Mouse (Mus musculus) limb, embryonic 12.5 days (tissue): ENCODE measurements around the gene Umodl1. TPM values are rescaled to one million over a fixed set of nuclear protein-coding genes. Genes with fewer than 3 reads are reported as not detected.

Experiments
- ATAC-seq: fragments of 200-750 bp; cut with Nextera tagmentation; 2 replicates; pipeline ENCODE4 v1.8.0; 2017; ENCODE audit warnings: low read depth, moderate TSS enrichment; ENCODE audit not compliant: insufficient number of reproducible peaks, insufficient read depth, low FRiP score, low TSS enrichment
- H3K27ac ChIP-seq: fragments of 300-500 bp; sonication (generic); 2 replicates; pipeline ENCODE4 v1.5.1; 2016; ENCODE audit warnings: mild to moderate bottlenecking, moderate library complexity
- H3K27me3 ChIP-seq: fragments of 300-500 bp; sonication (generic); 2 replicates; pipeline ENCODE4 v1.6.1; 2016; ENCODE audit warnings: mild to moderate bottlenecking, moderate library complexity
- H3K36me3 ChIP-seq: fragments of 300-500 bp; sonication (generic); 2 replicates; pipeline ENCODE4 v1.6.1; 2016; ENCODE audit warnings: mild to moderate bottlenecking, moderate library complexity
- H3K4me1 ChIP-seq: fragments of 300-500 bp; sonication (generic); replicated peaks from 2 replicates; pipeline ENCODE4 v1.6.1; 2016
- H3K4me2 ChIP-seq: fragments of 300-500 bp; sonication (generic); 2 replicates; pipeline ENCODE4 v1.6.1; 2016; ENCODE audit warnings: mild to moderate bottlenecking, moderate library complexity
- H3K4me3 ChIP-seq: fragments of 300-500 bp; sonication (generic); replicated peaks from 2 replicates; pipeline ENCODE4 v1.5.1; 2016; ENCODE audit warnings: mild to moderate bottlenecking
- H3K9ac ChIP-seq: fragments of 300-500 bp; sonication (generic); replicated peaks from 2 replicates; pipeline ENCODE4 v1.6.1; 2016; ENCODE audit warnings: mild to moderate bottlenecking, moderate library complexity
- H3K9me3 ChIP-seq: fragments of 300-500 bp; sonication (generic); 2 replicates; pipeline ENCODE4 v1.6.1; 2016; ENCODE audit warnings: mild to moderate bottlenecking, moderate library complexity
- WGBS: fragments of 180-500 bp; shearing (Covaris S2); methylation state at CpG from one replicate; pipeline ENCODE4 v1.1.7; 2016; 5-methylcytosine and 5-hydroxymethylcytosine counted together
- polyA plus RNA-seq: library from polyadenylated mRNA; unstranded; fragments of >200 nt; fragmentation: Nextera tagmentation; extraction: Ambion mirVana; gene quantifications from 2 replicates; pipeline ENCODE4 v1.2.1, GENCODE M21; 2016

The Umodl1 gene
- polyA plus RNA-seq, 1 experiment from 2014 or later: 0.09 TPM

DNA sequence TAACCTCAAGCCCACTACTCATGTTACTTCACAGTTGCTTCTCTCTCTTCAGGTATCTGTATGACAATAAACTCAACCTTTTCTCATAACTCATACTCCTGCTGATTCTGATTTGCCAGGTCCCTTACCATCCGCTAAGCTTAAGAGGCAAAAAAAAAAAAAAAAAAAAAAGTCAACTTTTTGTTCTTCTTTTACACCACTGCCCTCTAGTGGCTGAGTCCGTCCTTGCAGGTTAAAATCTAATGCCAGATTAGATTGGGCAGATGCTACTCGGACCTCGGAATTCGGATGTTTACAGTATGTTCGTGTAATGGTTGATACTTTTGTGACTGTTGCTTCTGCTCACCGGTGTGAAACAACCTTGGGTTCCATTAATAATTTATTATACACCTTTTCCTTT, 3.7 kb upstream of the Umodl1 start:
- Histone ChIP-seq H3K4me2 (no peak overlapping the region), H3K27ac (no peak overlapping the region), H3K27me3 (peaks cover 3% of the 10 kb centered on the region; the same call in 1 of the 2 replicates), H3K9ac (no peak overlapping the region), H3K4me3 (no peak overlapping the region), H3K36me3 (no peaks in the 10 kb centered on the region), H3K4me1 (no peaks in the 10 kb centered on the region), H3K9me3 (no peaks in the 10 kb centered on the region)
- 6% methylated on average over 7 of the region's 7 CpGs for WGBS
- ATAC-seq: no peak

DNA sequence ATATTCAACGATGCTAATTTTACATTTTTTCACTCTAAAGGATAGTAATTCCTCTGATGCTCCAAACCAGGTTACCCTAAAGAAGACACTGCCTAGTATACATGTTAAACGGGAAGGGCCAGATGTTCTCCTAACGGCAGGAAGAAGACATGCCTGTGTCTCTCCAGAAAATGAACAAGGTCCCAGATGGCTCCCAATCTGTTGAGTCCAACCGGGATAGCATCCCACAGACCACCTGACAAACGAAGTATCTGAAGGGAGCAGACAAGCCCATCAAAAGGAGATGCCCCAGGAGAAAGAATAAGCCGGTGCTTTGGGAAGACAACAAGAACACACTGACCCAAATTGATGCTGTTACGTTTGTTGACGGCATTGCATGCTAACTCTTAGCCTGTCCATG, 2.8 kb upstream of the Umodl1 start:
- no peak overlapping the region for H3K27ac ChIP-seq
- H3K4me1 ChIP-seq: no peaks in the 10 kb centered on the region
- H3K9me3 ChIP-seq: no peaks in the 10 kb centered on the region
- H3K4me2 ChIP-seq: no peak overlapping the region
- H3K9ac ChIP-seq: no peak overlapping the region
- ATAC-seq: no peak
- 67% methylated on average over 8 of the region's 8 CpGs for WGBS
- H3K27me3 ChIP-seq: peaks cover 5% of the 10 kb centered on the region; the same call in 1 of the 2 replicates
- H3K36me3 ChIP-seq: no peaks in the 10 kb centered on the region
- no peak overlapping the region for H3K4me3 ChIP-seq

DNA sequence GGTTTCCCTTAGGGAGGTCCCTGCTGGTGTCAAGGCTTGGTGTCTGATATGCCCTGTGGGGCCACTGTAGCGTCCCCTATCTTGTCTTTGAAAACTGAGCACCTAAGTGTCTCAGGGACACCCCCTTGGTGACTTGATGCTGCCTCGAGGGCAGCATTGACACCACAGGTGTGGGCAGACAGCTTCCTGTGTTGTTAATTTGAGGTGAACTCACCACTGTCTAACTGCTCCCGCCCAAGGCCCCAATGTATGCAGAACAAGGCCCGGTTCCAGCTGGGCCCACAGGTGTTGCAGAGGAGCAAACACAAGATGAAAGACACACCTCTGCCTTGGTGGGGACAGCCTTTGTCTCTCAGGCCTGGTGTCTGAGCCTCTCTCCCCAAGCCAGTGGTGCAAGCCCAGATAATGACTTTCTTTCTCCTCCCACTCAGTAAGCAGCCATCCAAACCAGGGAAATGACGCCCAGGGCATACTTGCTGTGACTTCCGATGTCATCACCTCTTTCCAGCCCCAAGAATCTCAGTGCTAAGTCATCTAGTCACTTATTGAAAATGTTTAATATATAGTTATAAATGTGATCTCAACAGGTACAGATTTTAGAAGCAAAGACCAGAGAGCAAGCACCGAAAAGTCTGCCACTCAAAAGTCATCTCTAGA, 7.6 kb downstream of the Umodl1 start:
- H3K27ac ChIP-seq: no peak overlapping the region
- H3K4me2 ChIP-seq: no peak overlapping the region
- 62% methylated on average over 7 of the region's 7 CpGs for WGBS
- ATAC-seq: no peak
- H3K9me3 ChIP-seq: 0 out of 2 replicates have a peak, but pooled peaks cover 3% of the 10 kb centered on the region
- no peaks in the 10 kb centered on the region for H3K36me3 ChIP-seq
- H3K4me3 ChIP-seq: no peak overlapping the region
- no peaks in the 10 kb centered on the region for H3K4me1 ChIP-seq
- H3K9ac ChIP-seq: no peak overlapping the region
- no peaks in the 10 kb centered on the region; the same call in 1 of the 2 replicates for H3K27me3 ChIP-seq

DNA sequence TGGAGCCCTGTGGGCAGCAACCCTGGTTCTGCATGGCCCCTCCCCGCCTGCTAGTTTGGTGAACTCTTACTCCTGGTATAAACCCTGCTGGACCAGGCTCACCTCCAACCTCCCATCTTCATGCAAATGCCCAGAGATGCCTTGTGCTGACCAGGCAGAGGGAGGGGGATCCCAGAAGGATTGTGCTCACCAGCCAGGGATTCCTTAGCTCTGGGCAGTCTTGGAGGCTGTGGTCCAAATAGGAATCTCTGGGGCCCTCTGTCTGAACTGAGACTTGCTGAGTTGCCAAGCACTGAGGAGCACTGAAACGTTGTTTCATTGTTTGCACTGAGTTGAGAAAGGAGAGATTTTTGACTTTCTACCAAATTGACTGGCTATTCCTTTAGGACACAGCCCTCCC, 8.4 kb downstream of the Umodl1 start:
- Histone ChIP-seq H3K9ac (no peak overlapping the region), H3K36me3 (no peaks in the 10 kb centered on the region), H3K9me3 (0 out of 2 replicates have a peak, but pooled peaks cover 3% of the 10 kb centered on the region), H3K4me3 (no peak overlapping the region), H3K27me3 (no peaks in the 10 kb centered on the region; the same call in 1 of the 2 replicates), H3K4me1 (no peaks in the 10 kb centered on the region), H3K27ac (no peak overlapping the region), H3K4me2 (no peak overlapping the region)
- ATAC-seq: no peak
- WGBS: 53% methylated on average over 2 of the region's 2 CpGs

DNA sequence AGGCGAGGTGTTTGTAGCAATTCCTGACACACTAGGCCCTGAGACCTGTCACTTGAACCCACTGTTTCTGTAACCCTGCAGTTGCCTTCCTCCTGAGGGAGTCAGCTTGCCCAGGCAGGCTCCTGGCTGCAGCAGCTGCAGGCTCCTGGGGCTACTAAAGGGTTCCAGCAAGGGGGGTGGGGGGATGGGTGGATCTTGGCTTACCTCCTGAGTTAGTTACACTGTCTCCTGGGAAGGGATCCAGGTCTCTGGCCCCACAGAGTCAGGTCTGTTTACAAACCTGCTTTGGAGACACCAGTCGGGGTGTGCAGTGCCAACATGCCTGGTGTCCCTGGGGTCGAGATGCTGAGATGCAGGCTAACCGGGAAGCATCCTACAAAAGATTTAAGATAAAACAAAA, 15.5 kb downstream of the Umodl1 start:
- Histone ChIP-seq H3K4me2 (no peak overlapping the region), H3K4me3 (no peak overlapping the region), H3K36me3 (no peaks in the 10 kb centered on the region), H3K27ac (no peak overlapping the region), H3K9ac (no peak overlapping the region), H3K9me3 (no peaks in the 10 kb centered on the region), H3K4me1 (peaks cover 24% of the 10 kb centered on the region), H3K27me3 (no peaks in the 10 kb centered on the region)
- no peak for ATAC-seq
- 60% methylated on average over 4 of the region's 4 CpGs for WGBS

DNA sequence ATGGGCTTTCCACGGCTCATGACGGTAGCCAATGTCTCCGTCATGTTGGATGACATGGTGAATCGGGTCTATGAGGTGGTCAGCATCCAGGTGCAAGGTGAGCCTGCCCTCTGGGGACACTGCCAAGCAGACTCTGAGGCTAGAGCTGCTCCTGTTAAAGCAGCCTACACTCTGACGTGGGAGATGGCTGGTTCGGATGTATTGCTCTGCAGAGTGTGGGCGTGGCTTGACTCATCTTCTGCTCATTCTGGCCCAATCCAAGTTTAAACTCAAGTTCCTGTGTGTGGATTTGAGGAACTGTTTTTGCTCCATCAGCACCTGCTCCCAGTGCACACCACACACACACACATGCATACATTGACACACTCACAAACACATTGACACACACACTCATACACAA, 17.4 kb downstream of the Umodl1 start:
- H3K4me2 ChIP-seq: no peak overlapping the region
- no peaks in the 10 kb centered on the region for H3K27me3 ChIP-seq
- no peaks in the 10 kb centered on the region for H3K9me3 ChIP-seq
- H3K27ac ChIP-seq: no peak overlapping the region
- no peaks in the 10 kb centered on the region for H3K36me3 ChIP-seq
- peaks cover 24% of the 10 kb centered on the region for H3K4me1 ChIP-seq
- 86% methylated on average over 7 of the region's 7 CpGs for WGBS
- no peak for ATAC-seq
- H3K9ac ChIP-seq: no peak overlapping the region
- no peak overlapping the region for H3K4me3 ChIP-seq

DNA sequence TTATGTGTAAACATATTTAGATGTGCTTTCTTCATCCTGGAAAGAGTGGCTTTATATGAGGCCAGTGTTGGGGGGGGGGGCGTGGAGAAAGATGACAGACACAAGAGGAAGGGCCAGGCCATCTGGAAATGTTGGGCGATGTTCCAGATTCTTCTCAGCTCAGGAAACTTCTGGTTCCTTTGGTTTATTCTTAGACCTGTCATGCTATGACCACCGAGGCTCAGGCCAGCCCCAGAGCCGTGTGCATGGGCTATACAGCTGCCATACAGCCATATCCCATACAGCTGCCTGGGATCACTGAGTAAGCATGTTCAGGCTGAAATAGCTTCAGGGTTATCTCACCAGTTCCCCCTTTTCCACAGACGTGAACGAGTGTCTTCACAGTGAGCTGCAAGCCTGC, 18.9 kb downstream of the Umodl1 start:
- Histone ChIP-seq H3K36me3 (no peaks in the 10 kb centered on the region), H3K9me3 (no peaks in the 10 kb centered on the region), H3K9ac (no peak overlapping the region), H3K27ac (no peak overlapping the region), H3K4me2 (no peak overlapping the region), H3K4me1 (peaks cover 24% of the 10 kb centered on the region), H3K27me3 (no peaks in the 10 kb centered on the region), H3K4me3 (no peak overlapping the region)
- WGBS: 77% methylated on average over 6 of the region's 6 CpGs
- no peak for ATAC-seq

DNA sequence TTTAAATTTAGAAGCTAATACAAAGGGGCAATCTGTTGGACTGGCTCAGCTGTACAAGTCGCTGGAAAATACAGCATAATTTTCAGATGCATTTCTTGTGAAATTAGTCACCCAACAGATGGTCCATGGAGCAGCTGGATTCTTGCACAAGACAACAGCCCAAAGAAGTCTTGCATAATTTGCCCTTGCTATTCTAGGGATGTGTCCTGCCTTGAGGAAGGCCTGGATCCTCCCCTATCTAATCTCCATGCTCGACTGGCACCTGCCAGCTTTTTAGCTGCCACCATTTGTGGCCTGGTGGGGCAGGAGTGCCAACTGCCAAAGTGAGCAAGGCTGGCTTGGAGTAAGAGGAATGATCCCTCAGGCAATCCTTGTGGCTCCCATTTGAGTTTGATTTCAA, 22.9 kb downstream of the Umodl1 start:
- Histone ChIP-seq H3K4me1 (peaks cover 9% of the 10 kb centered on the region), H3K9me3 (no peaks in the 10 kb centered on the region), H3K4me3 (no peak overlapping the region), H3K9ac (no peak overlapping the region), H3K27ac (no peak overlapping the region), H3K36me3 (no peaks in the 10 kb centered on the region), H3K27me3 (no peaks in the 10 kb centered on the region), H3K4me2 (no peak overlapping the region)
- no peak for ATAC-seq
- 80% methylated on average over 2 of the region's 2 CpGs for WGBS

DNA sequence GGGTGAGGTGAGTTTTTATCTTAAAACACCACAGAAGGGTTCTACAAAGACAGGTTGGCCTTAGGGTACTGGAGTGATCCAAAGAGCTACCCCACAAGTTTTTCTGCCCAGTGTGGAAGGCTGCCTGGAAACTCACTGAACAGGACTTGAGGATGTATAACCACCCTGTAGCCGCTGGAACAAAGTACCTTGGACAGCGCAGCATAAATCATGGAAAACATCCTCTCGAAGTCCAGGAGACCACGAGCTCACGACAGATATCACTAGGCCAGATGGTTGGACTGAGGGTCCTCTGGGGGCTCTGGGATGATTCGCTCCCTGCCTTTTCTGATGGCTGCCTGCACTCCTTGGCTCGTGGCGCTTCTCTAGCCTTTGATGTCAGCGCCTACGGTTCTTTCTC, 24.1 kb downstream of the Umodl1 start:
- 67% methylated on average over 10 of the region's 10 CpGs for WGBS

DNA sequence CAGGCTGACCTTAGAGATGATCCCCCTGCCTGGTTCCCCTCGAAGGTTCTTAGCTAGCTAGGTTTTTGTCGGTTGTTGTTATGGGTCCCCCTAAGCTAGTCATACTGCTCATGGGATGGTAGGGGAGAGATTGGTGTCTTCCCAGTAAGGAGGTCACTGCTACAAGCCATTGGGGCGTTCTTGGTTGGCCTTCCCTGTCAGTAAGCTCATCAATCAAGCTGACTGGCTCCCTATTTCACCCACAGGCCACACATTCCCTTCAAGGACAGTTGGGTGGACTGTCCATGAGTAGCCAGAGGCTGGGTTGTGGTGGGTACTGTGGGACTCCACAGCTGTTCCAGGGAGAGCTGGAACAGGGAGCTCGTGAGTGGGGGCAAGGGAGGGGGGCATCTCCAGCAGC, 29.1 kb downstream of the Umodl1 start:
- H3K27ac ChIP-seq: no peak overlapping the region
- no peaks in the 10 kb centered on the region for H3K27me3 ChIP-seq
- no peak overlapping the region for H3K4me3 ChIP-seq
- H3K36me3 ChIP-seq: no peaks in the 10 kb centered on the region
- no peak overlapping the region for H3K4me2 ChIP-seq
- no peaks in the 10 kb centered on the region for H3K9me3 ChIP-seq
- no peak overlapping the region for H3K9ac ChIP-seq
- no peaks in the 10 kb centered on the region for H3K4me1 ChIP-seq
- WGBS: 69% methylated on average over 4 of the region's 4 CpGs
- ATAC-seq: no peak

More for the DNA sequence above, 24.1 kb downstream of the Umodl1 start:
- peaks cover 9% of the 10 kb centered on the region for H3K4me1 ChIP-seq
- H3K27me3 ChIP-seq: no peaks in the 10 kb centered on the region
- H3K9ac ChIP-seq: no peak overlapping the region
- H3K9me3 ChIP-seq: no peaks in the 10 kb centered on the region
- H3K27ac ChIP-seq: no peak overlapping the region
- no peak overlapping the region for H3K4me2 ChIP-seq
- H3K4me3 ChIP-seq: no peak overlapping the region
- ATAC-seq: no peak
- no peaks in the 10 kb centered on the region for H3K36me3 ChIP-seq

DNA sequence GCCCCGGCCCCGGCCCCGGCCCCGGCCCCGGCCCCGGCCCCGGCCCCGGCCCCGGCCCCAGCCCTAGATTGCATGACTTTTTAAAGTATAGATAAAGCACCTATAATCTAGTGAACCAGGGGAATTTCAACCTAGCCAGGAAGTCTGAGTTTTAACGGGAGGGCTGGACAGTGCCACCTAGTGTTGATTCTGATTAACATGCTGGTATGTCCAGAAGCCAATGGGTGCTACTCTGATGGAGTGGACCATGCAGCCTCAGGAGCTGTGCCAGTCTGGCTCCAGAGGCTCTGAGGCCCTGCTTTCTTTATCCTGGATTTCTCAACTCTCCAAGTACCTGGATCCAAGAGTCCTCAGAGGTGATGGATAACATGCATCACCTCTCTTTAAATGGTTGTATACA, 35.8 kb downstream of the Umodl1 start:
- ATAC-seq: no peak
- Histone ChIP-seq H3K27ac (no peak overlapping the region), H3K9me3 (no peaks in the 10 kb centered on the region), H3K36me3 (no peaks in the 10 kb centered on the region), H3K4me3 (no peak overlapping the region), H3K4me1 (no peaks in the 10 kb centered on the region), H3K9ac (no peak overlapping the region), H3K27me3 (peaks cover 6% of the 10 kb centered on the region; the same call in 1 of the 2 replicates), H3K4me2 (no peak overlapping the region)
- 70% methylated on average over 10 of the region's 10 CpGs for WGBS

DNA sequence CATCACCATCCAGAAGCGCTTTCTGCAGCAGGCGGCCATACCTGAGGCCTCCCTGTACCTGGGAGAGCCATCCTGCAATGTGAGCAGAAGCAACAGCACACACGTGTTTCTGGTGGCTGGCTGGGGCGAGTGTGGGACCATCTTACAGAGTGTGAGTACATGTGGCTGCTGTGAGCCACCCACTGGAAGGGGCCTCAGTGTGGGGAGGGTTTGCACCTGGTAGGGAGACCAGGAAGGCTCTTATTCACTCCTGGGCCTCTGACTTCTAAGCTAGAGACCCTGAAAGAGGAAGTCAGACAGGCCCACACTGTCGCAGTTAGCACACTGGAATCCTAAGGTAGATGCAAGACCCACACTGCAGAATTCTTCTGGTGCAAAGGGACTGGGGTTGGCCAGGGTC, 41.9 kb downstream of the Umodl1 start:
- Histone ChIP-seq H3K9ac (no peak overlapping the region), H3K4me2 (no peak overlapping the region), H3K36me3 (no peaks in the 10 kb centered on the region), H3K27ac (no peak overlapping the region), H3K4me3 (no peak overlapping the region), H3K4me1 (peaks cover 12% of the 10 kb centered on the region), H3K27me3 (no peaks in the 10 kb centered on the region), H3K9me3 (no peaks in the 10 kb centered on the region)
- WGBS: 83% methylated on average over 5 of the region's 5 CpGs
- ATAC-seq: no peak
